Mouse (Mus musculus) MEL-GATA-1-ER (cell line): ENCODE data around the gene Pepd.
A peak's percentile ranks its signal among the peaks of the same experiment; 100 is the strongest.

Source experiments
- DNase-seq: peaks from one replicate; pipeline ENCODE4 v3.0.0-alpha.2; 2012; ENCODE audit warnings: low read depth; ENCODE audit errors: extremely low read depth

The Pepd gene

DNA sequence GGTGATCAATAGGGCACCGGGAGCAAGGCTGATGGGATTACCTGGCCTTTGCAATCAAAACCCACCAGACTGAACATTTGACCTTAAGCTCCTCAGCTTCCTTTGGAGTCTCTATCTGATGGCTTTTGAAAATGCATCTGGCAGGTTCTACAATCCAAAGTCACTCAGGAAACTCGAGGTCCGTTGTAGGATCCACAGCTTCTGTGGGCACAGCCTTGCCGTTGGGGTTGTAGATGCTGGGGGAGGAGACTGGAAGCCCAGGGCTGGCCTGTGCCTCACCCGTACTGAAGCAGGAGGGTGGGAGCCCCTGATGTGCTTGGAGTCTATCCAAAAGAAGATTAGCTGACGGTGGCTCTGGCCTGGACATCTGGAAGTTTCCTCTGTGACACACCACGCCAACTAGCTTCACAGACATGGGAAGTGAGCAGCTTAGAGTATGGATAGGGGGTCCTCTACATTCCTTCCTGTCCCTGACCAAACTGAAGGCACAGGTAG is 18.1 kb downstream of the Pepd start:
- no peak for DNase-seq

DNA sequence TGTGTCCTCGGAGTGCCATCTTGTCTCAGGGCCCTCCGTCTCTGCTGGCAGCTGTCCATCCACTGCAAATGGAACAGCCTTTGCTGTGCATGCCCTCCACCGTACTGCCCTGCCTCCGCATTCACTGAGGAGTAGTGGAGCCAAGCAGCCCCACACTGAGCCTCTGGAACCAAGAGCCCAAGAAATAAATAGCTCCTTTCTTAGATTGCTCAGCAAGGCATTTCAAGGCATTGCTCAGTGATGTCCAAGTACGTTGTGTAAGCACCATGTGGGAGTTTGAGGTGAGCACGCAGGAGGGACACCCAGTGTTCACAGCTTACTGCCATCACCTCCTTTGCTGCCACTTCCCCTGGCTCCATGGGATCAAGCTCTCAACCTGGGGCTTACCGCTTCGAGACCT is 20.5 kb downstream of the Pepd start:
- no peak for DNase-seq

DNA sequence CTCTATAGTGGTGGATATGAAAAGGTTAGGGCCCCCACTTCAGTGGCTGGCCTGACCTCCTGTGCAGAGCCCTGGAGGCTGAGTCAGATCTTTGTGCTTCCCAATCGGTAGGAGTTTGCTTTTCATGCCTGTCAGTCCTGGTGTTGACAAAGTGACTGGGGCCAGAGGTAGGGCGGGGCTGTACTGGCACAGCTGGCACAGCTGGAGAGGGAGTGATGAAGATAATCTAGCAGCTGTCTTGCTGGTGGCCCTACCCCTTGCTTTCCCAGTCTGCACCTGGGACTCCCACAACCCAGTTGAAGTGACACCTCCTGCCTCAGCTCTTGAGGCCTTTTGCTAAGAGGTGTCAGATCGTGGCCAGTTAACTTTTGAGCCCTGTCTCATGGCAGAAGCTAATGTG is 21.0 kb downstream of the Pepd start:
- no peak for DNase-seq

DNA sequence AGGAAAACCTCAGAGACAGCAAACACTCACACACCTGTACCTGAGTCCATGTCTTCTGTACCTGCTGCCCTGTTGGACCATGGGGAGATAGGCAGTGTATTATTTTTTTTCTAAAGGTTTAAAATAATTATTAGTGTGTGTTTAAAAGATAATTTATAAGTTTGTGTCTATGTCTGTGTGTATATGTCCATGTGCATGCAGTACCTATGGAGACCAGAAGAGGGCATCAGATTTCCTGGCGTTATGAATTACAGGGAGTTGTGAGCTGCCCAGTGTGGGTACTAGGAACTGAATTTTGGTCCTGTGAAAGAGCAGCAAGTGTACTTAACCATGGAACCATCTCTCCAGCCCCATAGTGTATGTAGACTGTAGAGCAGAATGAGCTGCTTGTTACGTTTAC is 24.2 kb downstream of the Pepd start:
- DNase-seq = no peak

DNA sequence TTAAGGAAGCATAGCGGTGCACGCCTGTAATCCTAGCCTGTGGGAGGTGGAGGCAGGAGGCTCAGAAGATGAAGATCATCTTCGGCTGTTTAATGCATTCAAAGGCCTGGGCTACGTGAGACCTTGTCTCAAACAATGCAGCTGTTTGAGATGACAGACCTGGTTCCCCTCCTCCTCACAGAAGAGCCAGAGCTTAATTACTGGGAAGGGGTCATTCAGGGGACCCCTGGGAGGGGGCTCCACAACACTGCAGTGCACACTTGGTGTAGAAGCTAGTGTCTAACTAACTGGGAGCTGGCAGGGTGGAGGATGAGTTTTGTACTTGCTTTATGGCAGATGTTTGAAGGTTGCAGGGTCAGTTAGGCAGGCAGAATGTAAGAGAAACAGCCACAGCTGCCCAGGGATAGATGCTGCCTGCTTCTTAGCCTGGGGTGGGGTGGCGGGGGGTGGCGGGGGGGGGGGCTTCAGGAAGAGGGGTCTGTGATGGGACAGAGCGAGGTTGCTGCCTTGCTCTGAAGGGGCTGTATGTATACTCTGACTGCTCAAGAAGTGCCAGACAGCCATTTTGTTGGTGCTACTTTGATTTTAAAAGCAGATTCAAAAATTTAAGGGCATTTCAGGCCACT is 26.6 kb downstream of the Pepd start:
- DNase-seq = no peak

DNA sequence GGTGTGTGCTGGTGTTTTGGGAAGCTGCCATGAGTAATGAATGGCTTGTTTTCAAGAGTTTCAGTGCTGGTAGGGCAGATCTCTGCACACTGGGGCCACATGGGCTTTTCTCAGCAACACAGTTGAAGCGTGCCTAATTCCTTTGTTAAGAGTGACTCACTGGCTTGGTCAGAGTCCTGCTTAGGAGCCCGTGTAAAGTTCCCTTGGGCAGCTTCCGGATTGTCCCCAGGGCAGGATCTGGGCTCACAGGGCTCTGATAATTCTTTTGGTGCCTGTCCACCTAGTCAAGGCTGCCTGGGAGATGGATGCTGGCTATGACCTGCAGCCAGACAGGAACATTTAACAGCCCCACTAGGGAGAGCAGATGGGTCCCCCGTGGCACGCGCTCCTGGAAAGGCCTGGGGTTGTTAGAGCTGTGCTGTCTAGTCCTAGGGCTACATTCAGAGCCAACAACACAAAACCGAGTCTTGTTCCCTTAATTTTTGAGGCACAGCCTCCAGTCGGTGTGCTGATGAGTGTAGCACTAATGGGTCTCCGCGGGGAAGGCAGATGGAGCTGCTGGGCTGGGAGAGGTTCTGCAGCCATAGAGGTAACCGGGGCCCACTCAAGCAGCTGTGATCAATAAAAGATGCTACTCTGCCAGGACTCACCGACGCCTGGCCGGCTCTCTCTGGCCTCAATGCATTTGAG is 27.2 kb downstream of the Pepd start:
- DNase-seq = no peak

DNA sequence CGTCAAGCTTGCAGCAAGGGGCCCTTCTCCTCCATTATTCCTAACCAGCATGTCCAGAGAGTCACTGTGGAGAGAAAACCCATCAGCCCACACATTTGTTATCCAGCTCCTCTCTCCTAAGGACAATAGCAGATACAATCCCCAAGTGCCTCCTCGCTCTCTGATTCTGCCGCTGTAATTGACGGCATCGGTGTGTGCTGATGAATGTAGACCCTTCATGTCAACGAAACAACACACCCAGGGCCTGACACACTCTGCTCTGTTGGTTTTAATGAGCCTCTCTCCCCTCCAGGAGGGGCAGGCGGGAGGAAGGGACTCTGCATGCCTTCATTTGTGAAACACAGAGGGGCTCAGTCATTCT is 27.8 kb downstream of the Pepd start:
- no peak for DNase-seq

DNA sequence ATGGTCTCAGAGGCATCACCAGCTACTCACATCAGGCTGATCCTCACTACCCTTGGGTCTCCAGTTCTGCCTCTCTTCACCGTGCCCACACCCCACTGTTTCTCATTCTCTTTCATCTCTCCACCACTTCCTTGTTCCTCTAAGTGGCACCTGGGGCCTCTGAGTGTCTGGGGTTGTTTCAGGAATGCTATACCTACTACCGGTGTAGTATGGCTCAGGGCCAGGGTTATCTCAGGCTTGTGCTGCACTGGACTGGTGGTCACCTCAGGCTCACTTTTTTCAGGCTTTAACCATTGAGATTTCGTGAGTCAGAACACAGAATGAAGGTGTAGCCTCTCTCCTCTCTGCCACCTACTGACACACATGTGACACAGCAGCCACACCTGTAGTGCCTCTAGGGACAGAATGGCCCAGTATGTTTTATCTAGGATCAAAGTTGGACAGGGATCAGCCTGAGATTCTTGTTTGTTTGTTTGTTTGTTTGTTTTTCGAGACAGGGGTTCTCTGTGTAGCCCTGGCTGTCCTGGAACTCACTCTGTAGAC is 31.5 kb downstream of the Pepd start:
- no peak for DNase-seq

DNA sequence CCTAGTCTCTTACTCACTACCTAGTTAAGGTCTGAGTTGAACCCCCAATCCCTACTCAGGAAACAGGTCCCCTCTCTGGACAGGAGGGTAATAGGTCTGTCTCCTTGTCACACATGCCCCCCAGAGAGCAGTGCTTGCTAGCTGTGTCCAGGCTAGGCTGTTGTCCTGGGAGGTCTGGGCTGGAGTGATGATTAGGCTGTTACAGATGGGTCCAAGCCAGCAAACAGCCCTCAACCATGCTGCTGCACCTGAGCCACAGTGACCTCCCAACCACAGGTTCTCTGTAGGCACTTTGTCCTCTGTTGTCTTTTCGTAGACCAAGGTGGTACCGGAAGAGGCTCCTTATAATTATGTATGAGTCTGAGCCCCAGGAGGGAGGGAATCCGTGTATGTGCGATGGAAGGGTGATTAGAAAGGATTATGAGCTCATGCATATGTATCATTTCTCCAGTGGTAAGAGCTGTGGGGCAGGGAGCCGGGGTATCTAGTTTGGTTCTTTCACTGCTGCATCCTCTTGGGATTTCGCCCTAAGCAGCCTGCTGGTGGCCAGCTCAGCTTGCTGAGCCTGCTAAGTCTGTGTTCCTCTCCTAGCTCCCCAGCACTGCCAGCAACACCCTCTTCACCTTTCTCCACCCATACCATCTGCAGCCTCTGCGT is 34.2 kb downstream of the Pepd start:
- no peak for DNase-seq

DNA sequence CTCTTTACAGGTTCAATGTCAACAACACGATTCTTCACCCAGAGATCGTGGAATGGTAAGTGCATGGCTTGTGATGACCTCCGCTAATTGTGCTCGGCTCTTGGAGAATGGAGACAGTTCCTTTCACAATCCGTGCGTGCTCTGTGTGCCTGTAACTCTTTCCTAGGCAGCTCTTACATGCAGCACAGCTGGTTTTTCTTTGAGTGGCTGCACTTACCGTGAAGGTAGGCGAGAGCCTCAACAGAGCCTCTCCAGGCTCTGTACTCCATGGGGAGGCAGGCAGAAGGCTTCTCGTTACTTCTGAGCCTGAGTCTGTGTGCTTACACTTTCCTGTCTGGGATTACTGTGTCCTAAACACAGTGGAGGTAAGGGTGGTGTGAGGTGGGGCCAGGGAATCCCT is 42.4 kb downstream of the Pepd start:
- no peak for DNase-seq

DNA sequence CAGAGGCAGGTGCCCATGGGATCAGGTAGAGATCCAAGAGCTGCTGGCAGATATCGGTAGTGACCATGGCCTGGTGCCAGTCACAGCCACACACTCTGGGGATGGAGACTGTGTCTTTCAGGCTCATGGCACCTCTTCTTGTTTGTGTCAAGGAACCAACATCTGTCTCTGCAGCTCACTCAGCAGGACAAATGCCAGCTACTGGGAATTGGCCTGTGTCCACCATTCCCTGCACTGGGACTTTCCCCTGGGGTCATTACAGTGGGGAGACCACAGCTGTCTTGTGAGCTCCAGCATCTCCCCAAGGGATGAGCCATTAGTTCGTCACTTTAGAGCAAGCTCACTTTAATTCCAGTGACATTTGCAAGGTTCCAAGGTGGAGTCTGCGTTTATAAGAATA is 43.1 kb downstream of the Pepd start:
- no peak for DNase-seq

DNA sequence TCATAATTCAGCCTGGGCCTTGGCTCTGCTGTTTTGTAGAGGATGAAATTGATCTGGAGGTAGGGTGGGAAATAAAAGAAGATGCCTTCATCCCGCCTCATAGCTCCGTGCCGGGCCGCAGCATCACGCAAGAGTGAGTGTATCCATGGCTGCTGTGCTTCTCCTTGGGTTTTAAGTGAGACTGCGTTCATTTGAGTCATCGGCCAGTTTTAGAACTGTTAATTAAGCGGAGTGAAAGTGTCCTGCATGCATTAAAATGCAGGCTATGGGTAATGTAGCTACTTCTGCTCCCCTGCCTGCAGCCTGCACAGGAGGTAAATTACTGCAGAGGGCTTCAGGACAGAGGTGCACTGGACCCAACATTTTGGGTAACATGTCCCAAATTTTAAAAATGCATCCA is 45.0 kb downstream of the Pepd start:
- DNase-seq = no peak

DNA sequence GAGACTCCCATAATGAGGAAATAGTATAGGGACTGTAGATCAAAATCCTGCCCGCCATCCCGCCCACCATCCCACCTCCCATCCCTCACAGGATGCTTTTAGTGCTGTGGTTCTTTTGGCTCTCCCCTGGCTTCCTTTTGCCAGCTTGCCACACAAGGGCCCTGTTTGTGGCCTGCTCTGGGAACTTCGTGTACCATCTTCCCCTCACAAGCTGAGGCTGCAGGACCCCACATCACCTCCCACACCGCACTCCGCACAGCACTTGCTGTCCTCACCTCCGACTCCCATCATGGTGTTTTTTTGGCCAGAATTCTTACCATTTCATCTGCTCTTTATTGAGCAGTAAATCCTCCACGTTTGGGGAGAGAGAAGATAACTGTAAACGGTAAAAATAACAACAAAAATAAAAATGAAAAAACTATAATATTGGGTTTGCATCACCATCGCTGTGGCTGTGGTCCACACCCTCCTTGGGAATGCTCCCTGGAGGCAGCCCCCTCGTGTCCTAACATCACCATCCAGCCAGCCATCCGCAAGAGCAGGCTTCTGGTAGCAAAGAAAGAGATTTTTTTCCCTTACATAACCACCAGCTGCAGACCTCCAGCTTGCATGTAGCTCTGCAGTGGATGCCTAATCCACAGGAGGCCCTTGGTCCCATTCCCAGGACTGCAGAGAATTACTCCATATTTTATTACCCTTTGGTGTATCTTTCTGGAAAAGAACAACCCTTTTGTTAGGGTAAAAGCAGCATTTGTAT is 51.9 kb downstream of the Pepd start:
- DNase-seq = no peak

DNA sequence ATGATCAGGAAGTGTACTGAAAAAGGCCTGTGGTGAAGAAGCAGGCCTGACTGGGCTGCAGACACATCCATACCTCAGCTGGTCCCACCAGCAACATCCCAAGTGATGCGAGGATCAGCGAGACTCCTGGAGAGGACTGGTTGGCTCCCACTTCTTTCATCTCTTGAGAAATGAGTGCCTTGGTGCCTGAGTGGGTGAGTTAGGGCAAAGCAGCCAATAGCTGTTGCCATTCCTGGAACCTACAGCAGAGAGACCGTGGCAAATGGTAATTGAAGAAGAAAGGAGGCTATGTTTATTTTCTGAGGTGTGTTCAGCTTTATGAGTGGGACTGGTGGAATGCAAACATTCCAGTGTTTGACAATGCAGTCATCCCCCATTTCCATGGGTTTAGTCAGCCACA is 55.2 kb downstream of the Pepd start:
- no peak for DNase-seq

DNA sequence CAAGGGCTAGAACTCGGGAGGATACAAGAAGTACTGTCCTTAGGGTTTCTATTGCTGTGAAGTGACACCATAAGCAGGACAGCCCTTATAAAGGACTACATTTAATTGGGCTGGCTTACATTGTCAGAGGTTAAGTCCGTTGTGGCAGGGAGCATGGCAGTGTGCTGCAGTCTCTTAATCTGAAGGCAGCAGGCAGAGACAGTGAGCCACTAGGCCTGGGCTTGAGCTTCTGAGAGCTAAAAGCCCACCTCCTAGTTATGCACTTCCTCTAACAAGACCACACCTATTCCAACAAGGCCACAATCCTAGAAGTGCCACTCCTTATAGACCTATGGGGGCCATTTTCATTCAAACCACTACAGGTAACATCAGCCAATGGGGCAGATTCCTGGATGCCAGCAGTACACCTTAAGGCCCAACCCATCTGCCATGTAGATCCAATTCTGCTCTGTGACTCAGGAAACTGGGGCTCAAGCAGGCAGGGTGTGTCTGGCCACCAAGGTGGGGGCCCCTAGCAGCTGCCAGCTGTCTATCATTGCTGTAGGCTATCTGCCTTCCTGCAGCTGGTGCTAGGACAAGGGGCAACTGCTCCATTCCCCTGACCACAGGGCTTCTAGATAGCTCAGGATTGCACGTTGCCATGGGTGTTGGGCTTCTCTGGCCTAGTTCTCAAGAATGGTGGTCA is 56.7 kb downstream of the Pepd start:
- peak; percentile 8 for DNase-seq

DNA sequence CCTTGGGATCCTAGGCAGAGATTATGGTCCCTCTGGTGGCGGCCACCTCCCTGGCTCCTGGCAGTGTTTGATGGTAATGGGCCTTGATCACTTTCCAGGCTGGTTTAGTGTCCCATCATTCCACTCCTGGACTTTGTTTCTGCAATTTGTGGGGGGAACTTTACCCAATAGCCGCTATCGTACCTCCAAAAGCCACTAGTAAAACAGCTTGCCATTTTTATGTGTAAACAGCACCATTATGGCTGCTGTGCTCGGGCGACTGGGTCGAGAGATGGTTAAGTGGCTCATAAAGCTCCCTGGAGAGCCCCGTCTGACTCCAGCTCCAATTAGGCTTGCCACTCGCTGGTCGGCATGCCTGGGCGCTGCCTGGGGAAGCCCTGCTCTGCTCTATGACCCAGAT is 59.6 kb downstream of the Pepd start:
- no peak for DNase-seq

DNA sequence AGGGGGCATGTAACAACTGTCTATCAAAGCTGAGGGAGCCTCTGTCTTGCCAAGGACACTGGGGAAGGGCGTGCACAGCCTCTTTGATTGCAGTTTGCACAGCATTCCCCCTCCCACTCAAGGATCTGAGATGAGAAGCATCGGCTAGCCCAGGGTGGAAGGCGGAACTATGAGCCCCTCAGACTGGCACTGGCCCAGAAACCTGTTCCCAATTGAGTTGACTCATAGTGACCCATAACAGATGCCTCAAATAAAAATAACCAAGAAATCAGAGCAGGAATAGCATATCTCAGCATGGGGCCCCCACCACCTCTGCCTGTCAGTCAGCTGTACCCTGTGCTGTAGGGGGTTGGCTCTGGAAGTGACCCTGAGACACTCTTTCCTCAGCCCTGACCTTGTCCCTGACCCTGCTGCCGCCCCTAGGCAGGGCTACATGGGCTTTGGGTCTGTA is 60.8 kb downstream of the Pepd start:
- no peak for DNase-seq

DNA sequence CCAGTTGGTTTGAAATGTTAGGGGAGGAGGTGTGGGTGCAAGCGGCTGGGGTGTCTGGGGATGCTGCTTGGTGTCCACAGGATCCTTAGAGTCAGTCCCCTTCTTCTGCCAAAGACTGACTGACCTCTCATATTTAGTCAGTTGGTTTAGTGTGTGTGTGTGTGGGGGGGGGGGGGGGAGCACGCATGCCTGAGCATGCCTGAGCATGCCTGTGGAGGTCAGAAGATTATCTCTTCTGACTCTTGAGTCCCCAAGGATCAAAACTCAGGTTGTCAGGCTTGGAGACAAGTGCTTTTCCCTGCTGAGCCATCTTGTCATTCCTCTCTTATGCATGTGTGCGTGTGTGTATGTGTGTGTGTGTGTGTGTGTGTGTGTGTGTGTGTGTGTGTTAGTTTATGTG is 61.7 kb downstream of the Pepd start:
- no peak for DNase-seq

DNA sequence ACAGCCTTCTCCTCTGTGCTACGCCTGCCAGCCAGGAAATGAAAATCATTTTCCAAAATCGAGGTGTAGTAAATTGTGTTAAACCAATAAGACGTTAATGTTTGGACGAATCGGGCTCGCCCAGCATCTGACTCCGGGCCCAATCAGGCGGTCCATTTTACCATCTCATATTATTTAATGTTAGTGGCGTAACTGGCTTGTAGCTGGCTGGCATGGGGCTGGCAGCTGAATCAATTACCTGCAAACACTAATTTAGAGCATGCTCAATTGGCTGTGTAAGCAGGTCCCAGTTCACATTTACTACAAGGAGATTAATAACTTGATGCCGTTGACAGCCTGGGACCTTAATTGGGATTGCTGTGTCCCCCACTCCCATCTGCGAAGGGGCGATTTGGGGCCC is 63.7 kb downstream of the Pepd start:
- DNase-seq = no peak

DNA sequence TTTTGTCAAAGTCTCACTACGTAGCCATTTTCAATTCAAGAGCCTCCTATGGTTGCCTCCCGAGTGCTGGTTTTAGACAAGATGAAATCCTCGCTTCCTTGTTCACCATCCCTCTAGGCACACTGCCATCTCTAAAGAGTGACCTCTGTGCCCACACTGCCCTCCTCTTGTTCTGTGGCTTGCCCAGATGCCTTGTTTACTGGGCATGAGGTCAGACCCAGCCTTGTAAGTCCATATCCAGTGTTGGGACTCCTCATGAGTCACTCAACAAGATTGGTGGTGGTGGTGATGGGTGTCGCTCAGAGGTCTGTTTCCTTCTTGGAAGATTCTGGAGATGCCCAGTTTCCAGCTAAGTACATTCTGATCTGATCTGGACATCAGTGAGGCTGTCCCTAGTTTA is 65.2 kb downstream of the Pepd start:
- no peak for DNase-seq

DNA sequence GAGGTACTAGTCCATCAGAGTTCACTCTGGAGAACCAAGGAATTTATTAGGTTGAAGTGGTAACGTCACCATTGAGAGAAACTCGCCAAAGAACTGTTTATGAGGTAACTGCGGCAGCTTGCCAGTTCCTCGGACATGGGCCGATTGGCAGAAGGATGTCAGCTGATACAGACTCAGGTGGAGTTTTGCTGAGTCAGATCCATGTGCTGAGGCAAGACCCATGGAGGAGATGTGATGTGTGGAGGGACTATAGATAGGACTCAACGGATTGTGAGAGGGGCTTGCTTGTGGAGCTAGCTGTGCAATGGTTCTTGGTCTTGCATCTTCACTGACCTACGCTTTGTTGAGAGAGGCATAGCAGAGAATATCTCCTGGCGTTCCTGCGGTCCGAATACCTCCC is 69.6 kb downstream of the Pepd start:
- DNase-seq = no peak
